Mouse (Mus musculus) embryonic facial prominence, embryonic 15.5 days (tissue): Measurements from ENCODE around the gene Sucla2. TPM values are rescaled to one million over a fixed set of nuclear protein-coding genes. Genes with fewer than 3 reads are reported as not detected.

Experiments
- ATAC-seq: fragments of 200-750 bp; cut with Nextera tagmentation; 2 replicates; pipeline ENCODE4 v1.8.0; 2017; ENCODE audit warnings: low read depth, moderate TSS enrichment; ENCODE audit not compliant: insufficient number of reproducible peaks, low FRiP score, low TSS enrichment
- H3K27ac ChIP-seq: fragments of 300-500 bp; sonication (generic); replicated peaks from 2 replicates; pipeline ENCODE4 v1.5.1; 2015; ENCODE audit warnings: mild to moderate bottlenecking, inconsistent platforms
- H3K27me3 ChIP-seq: fragments of 300-500 bp; sonication (generic); 2 replicates; pipeline ENCODE4 v1.6.1; 2015; ENCODE audit warnings: inconsistent platforms
- H3K36me3 ChIP-seq: fragments of 300-500 bp; sonication (generic); 2 replicates; pipeline ENCODE4 v1.6.1; 2015; ENCODE audit warnings: mild to moderate bottlenecking, inconsistent platforms
- H3K4me1 ChIP-seq: fragments of 300-500 bp; sonication (generic); 2 replicates; pipeline ENCODE4 v1.6.1; 2015; ENCODE audit warnings: inconsistent platforms
- H3K4me2 ChIP-seq: fragments of 300-500 bp; sonication (generic); replicated peaks from 2 replicates; pipeline ENCODE4 v1.6.1; 2015; ENCODE audit warnings: mild to moderate bottlenecking, inconsistent platforms
- H3K4me3 ChIP-seq: fragments of 300-500 bp; sonication (generic); replicated peaks from 2 replicates; pipeline ENCODE4 v1.5.1; 2015; ENCODE audit warnings: mild to moderate bottlenecking, inconsistent platforms
- H3K9ac ChIP-seq: fragments of 300-500 bp; sonication (generic); 2 replicates; pipeline ENCODE4 v1.6.1; 2015; ENCODE audit warnings: inconsistent platforms
- H3K9me3 ChIP-seq: fragments of 300-500 bp; sonication (generic); replicated peaks from 2 replicates; pipeline ENCODE4 v1.6.1; 2016; ENCODE audit warnings: inconsistent platforms
- WGBS: fragments of 180-500 bp; shearing (Covaris S2); methylation state at CpG from one replicate; pipeline ENCODE4 v1.1.7; 2015; 5-methylcytosine and 5-hydroxymethylcytosine counted together
- polyA plus RNA-seq: library from polyadenylated mRNA; unstranded; fragments of >200 nt; fragmentation: Nextera tagmentation; extraction: Ambion mirVana; gene quantifications from 2 replicates; pipeline ENCODE4 v1.2.1, GENCODE M21; 2015

Sucla2 gene
- 99.6 and 106 TPM in 2 replicates for polyA plus RNA-seq

GRCm38 (mm10) chr14:73524766-73525448, at the start of gene Sucla2:
Gene Sucla2 (plus strand): TSS chr14:73525319.
- peak within 1 kb of the TSS; percentile 44 for H3K4me2 ChIP-seq
- H3K9ac ChIP-seq = peak within 1 kb of the TSS; percentile 33; the same call in 1 of the 2 replicates
- peak within 1 kb of the TSS; percentile 90 for H3K27ac ChIP-seq
- ATAC-seq = peak; percentile 99
- H3K27me3 ChIP-seq = no peaks in the 10 kb centered on the region
- H3K36me3 ChIP-seq = no peaks in the 10 kb centered on the region
- H3K9me3 ChIP-seq = no peaks in the 10 kb centered on the region
- no peaks in the 10 kb centered on the region for H3K4me1 ChIP-seq
- under 1% methylated on average over 41 of the region's 41 CpGs for WGBS
- H3K4me3 ChIP-seq = peak within 1 kb of the TSS; percentile 56

- Histone ChIP-seq H3K36me3 (no peaks in the 10 kb centered on the region), H3K9ac (no peak overlapping the region), H3K9me3 (no peaks in the 10 kb centered on the region), H3K27me3 (no peaks in the 10 kb centered on the region), H3K4me3 (no peak overlapping the region), H3K4me1 (peaks cover 30% of the 10 kb centered on the region), H3K27ac (no peak overlapping the region), H3K4me2 (no peak overlapping the region)
- WGBS = 61% methylated on average over 7 of the region's 7 CpGs
- ATAC-seq = no peak
Measured at GRCm38 (mm10) chr14:73475506-73475905, 49.6 kb upstream of the Sucla2 start.

- Histone ChIP-seq H3K36me3 (no peaks in the 10 kb centered on the region), H3K27me3 (no peaks in the 10 kb centered on the region), H3K4me1 (peaks cover 30% of the 10 kb centered on the region), H3K4me2 (no peak overlapping the region), H3K9ac (no peak overlapping the region), H3K4me3 (no peak overlapping the region), H3K9me3 (no peaks in the 10 kb centered on the region), H3K27ac (no peak overlapping the region)
- peak; percentile 58 for ATAC-seq
- WGBS = 65% methylated on average over 8 of the region's 8 CpGs
Measured at GRCm38 (mm10) chr14:73476361-73476934, 48.7 kb upstream of the Sucla2 start.

GRCm38 (mm10) chr14:73477077-73477476, 48.0 kb upstream of the Sucla2 start:
- Histone ChIP-seq H3K9ac (no peak overlapping the region), H3K36me3 (no peaks in the 10 kb centered on the region), H3K27ac (no peak overlapping the region), H3K4me3 (no peak overlapping the region), H3K4me1 (peaks cover 30% of the 10 kb centered on the region), H3K9me3 (no peaks in the 10 kb centered on the region), H3K27me3 (no peaks in the 10 kb centered on the region), H3K4me2 (no peak overlapping the region)
- WGBS = 89% methylated on average over 10 of the region's 10 CpGs
- ATAC-seq = no peak

GRCm38 (mm10) chr14:73478321-73478720, 46.8 kb upstream of the Sucla2 start:
- 58% methylated on average over 3 of the region's 3 CpGs for WGBS
- Histone ChIP-seq H3K4me2 (no peak overlapping the region), H3K27ac (no peak overlapping the region), H3K4me1 (peaks cover 30% of the 10 kb centered on the region), H3K36me3 (no peaks in the 10 kb centered on the region), H3K4me3 (no peak overlapping the region), H3K9me3 (no peaks in the 10 kb centered on the region), H3K27me3 (no peaks in the 10 kb centered on the region), H3K9ac (no peak overlapping the region)
- ATAC-seq = no peak

GRCm38 (mm10) chr14:73479771-73480170, 45.3 kb upstream of the Sucla2 start:
- H3K36me3 ChIP-seq = no peaks in the 10 kb centered on the region
- H3K9ac ChIP-seq = no peak overlapping the region
- H3K4me1 ChIP-seq = peaks cover 17% of the 10 kb centered on the region
- no peak overlapping the region for H3K27ac ChIP-seq
- no peak overlapping the region for H3K4me3 ChIP-seq
- H3K4me2 ChIP-seq = no peak overlapping the region
- no peaks in the 10 kb centered on the region for H3K27me3 ChIP-seq
- WGBS = 75% methylated on average over 1 of the region's 1 CpGs
- no peaks in the 10 kb centered on the region for H3K9me3 ChIP-seq
- no peak for ATAC-seq

GRCm38 (mm10) chr14:73483516-73484229, 41.4 kb upstream of the Sucla2 start:
- Histone ChIP-seq H3K27me3 (no peaks in the 10 kb centered on the region), H3K4me2 (no peak overlapping the region), H3K27ac (no peak overlapping the region), H3K9me3 (no peaks in the 10 kb centered on the region), H3K4me1 (no peaks in the 10 kb centered on the region), H3K9ac (no peak overlapping the region), H3K4me3 (no peak overlapping the region), H3K36me3 (no peaks in the 10 kb centered on the region)
- ATAC-seq = no peak
- 52% methylated on average over 5 of the region's 5 CpGs for WGBS

- Histone ChIP-seq H3K4me2 (no peak overlapping the region), H3K9ac (no peak overlapping the region), H3K27me3 (no peaks in the 10 kb centered on the region), H3K4me1 (no peaks in the 10 kb centered on the region), H3K36me3 (no peaks in the 10 kb centered on the region), H3K27ac (no peak overlapping the region), H3K4me3 (no peak overlapping the region), H3K9me3 (no peaks in the 10 kb centered on the region)
- no peak for ATAC-seq
- WGBS = 62% methylated on average over 3 of the region's 3 CpGs
Measured at GRCm38 (mm10) chr14:73484366-73485110, 40.6 kb upstream of the Sucla2 start.

GRCm38 (mm10) chr14:73486641-73487040, 38.5 kb upstream of the Sucla2 start:
- ATAC-seq = no peak
- no peaks in the 10 kb centered on the region for H3K4me1 ChIP-seq
- 61% methylated on average over 5 of the region's 5 CpGs for WGBS
- H3K27ac ChIP-seq = no peak overlapping the region
- no peak overlapping the region for H3K9ac ChIP-seq
- H3K27me3 ChIP-seq = no peaks in the 10 kb centered on the region
- H3K4me3 ChIP-seq = no peak overlapping the region
- no peak overlapping the region for H3K4me2 ChIP-seq
- no peaks in the 10 kb centered on the region for H3K9me3 ChIP-seq
- H3K36me3 ChIP-seq = no peaks in the 10 kb centered on the region

- 88% methylated on average over 6 of the region's 6 CpGs for WGBS
- no peak for ATAC-seq
- Histone ChIP-seq H3K4me2 (no peak overlapping the region), H3K27me3 (no peaks in the 10 kb centered on the region), H3K9ac (no peak overlapping the region), H3K4me3 (no peak overlapping the region), H3K4me1 (no peaks in the 10 kb centered on the region), H3K36me3 (no peaks in the 10 kb centered on the region), H3K27ac (no peak overlapping the region), H3K9me3 (no peaks in the 10 kb centered on the region)
Measured at GRCm38 (mm10) chr14:73493356-73493755, 31.8 kb upstream of the Sucla2 start.

GRCm38 (mm10) chr14:73494122-73494521, 31.0 kb upstream of the Sucla2 start:
- H3K27me3 ChIP-seq = no peaks in the 10 kb centered on the region
- H3K9me3 ChIP-seq = no peaks in the 10 kb centered on the region
- H3K9ac ChIP-seq = no peak overlapping the region
- no peaks in the 10 kb centered on the region for H3K4me1 ChIP-seq
- no peak overlapping the region for H3K27ac ChIP-seq
- WGBS = 77% methylated on average over 6 of the region's 6 CpGs
- ATAC-seq = no peak
- H3K4me3 ChIP-seq = no peak overlapping the region
- H3K4me2 ChIP-seq = no peak overlapping the region
- H3K36me3 ChIP-seq = no peaks in the 10 kb centered on the region
